ENCODE assay signal across 9 mouse cellular contexts in genomic region chr13:63528852-63529251, GRCm38 (mm10). TPM values are rescaled to one million over a fixed set of nuclear protein-coding genes. Genes with fewer than 3 reads are reported as not detected.
DNase-seq lines count a peak whose midpoint lies in the region; ATAC-seq and TF ChIP-seq lines count a peak whose summit lies in the region.
"Had no signal": no experiment of that assay in that cellular context is flagged by ENCODE, and none has a peak within 500 bp of the region (broad histone marks: within the 10 kb centered on the region; RNA-seq: fewer than 3 reads in every experiment).

No protein-coding gene starts in this region.

- H3K4me2 ChIP-seq in heart, embryonic 16.5 days (ENCODE audit: low read depth, low read length): no peak overlapping the region
- no peak overlapping the region for H3K4me2 ChIP-seq in hindbrain, embryonic 13.5 days
- H3K4me2 ChIP-seq in stomach, embryonic 16.5 days (ENCODE audit: low read depth, low read length): no peak overlapping the region

- peaks cover 14% of the 10 kb centered on the region for H3K4me1 ChIP-seq in heart, embryonic 16.5 days (ENCODE audit: control insufficient read depth, insufficient read depth, low read length)
- peaks cover 36% of the 10 kb centered on the region for H3K4me1 ChIP-seq in thymus, adult 2 months (replicated peaks; ENCODE audit: control insufficient read depth, insufficient read depth, low read length)
- peaks cover 62% of the 10 kb centered on the region for H3K4me1 ChIP-seq in hindbrain, embryonic 13.5 days (replicated peaks)
- peaks cover 61% of the 10 kb centered on the region for H3K4me1 ChIP-seq in stomach, embryonic 16.5 days (ENCODE audit: control insufficient read depth, insufficient read depth, low read length)

- TF ChIP-seq CTCF in thymus, adult 2 months (IDR thresholded peaks at IDR 0.05; ENCODE audit: borderline replicate concordance, control insufficient read depth, extremely low read depth, insufficient read depth, low read length, poor library complexity): no peak

- H3K27me3 ChIP-seq in heart, embryonic 16.5 days (ENCODE audit: control insufficient read depth, insufficient read depth, low read length): no peaks in the 10 kb centered on the region
- no peaks in the 10 kb centered on the region for H3K27me3 ChIP-seq in thymus, adult 2 months (ENCODE audit: control insufficient read depth, insufficient read depth, low read length)
- no peaks in the 10 kb centered on the region for H3K27me3 ChIP-seq in hindbrain, embryonic 13.5 days
- no peaks in the 10 kb centered on the region for H3K27me3 ChIP-seq in stomach, embryonic 16.5 days (ENCODE audit: control insufficient read depth, insufficient read depth, low read length)

- H3K9me3 ChIP-seq in heart, embryonic 16.5 days (replicated peaks; ENCODE audit: control insufficient read depth, low read length): no peaks in the 10 kb centered on the region
- H3K9me3 ChIP-seq in hindbrain, embryonic 13.5 days: no peaks in the 10 kb centered on the region
- H3K9me3 ChIP-seq in stomach, embryonic 16.5 days (replicated peaks; ENCODE audit: control insufficient read depth, low read length): no peaks in the 10 kb centered on the region

- H3K4me3 ChIP-seq in heart, embryonic 16.5 days (ENCODE audit: low read length): no peak overlapping the region
- no peak overlapping the region for H3K4me3 ChIP-seq in thymus, adult 2 months (ENCODE audit: control insufficient read depth, insufficient read depth, low read length)
- H3K4me3 ChIP-seq in hindbrain, embryonic 13.5 days: no peak overlapping the region
- no peak overlapping the region for H3K4me3 ChIP-seq in stomach, embryonic 16.5 days (replicated peaks; ENCODE audit: low read length)

- WGBS in heart, embryonic 16.5 days: 27% methylated on average over 2 of the region's 2 CpGs
- WGBS in thymus, adult 2 months: 5% methylated on average over 2 of the region's 2 CpGs
- 4% methylated on average over 2 of the region's 2 CpGs for WGBS in hindbrain, embryonic 13.5 days
- 22% methylated on average over 2 of the region's 2 CpGs for WGBS in stomach, embryonic 16.5 days

- DNase-seq in heart, postnatal 4 days: no peak
- no peak for DNase-seq in thymus, adult 2 months
- no peak for DNase-seq in thymus, postnatal 0 days (ENCODE audit: low spot score)
- DNase-seq in cerebellum, postnatal 10 days: no peak
- no peak for DNase-seq in spleen, postnatal 36 days (ENCODE audit: low spot score in 2 of 2)
- DNase-seq: kidney, postnatal 25 days had no signal

- ATAC-seq in heart, embryonic 16.5 days (replicated peaks; ENCODE audit: extremely low read depth, insufficient read depth, low FRiP score): no peak
- ATAC-seq in hindbrain, embryonic 13.5 days (ENCODE audit: low FRiP score): no peak
- ATAC-seq in stomach, embryonic 16.5 days (ENCODE audit: insufficient read depth, low FRiP score): no peak

- peak overlapping the region; percentile 50; the same call in 1 of the 2 replicates for H3K27ac ChIP-seq in heart, embryonic 16.5 days (ENCODE audit: low read length)
- H3K27ac ChIP-seq in thymus, adult 2 months (ENCODE audit: control insufficient read depth, insufficient read depth, low read length): peak overlapping the region; percentile 92
- H3K27ac ChIP-seq in hindbrain, embryonic 13.5 days: peak overlapping the region; percentile 72
- H3K27ac ChIP-seq in stomach, embryonic 16.5 days (ENCODE audit: low read length): peak overlapping the region; percentile 91; the same call in 1 of the 2 replicates

- TF ChIP-seq POLR2A in thymus, adult 2 months (IDR thresholded peaks at IDR 0.05; ENCODE audit: control insufficient read depth, extremely low read depth, insufficient read depth, low read length, poor library complexity): no peak

- peaks cover 55% of the 10 kb centered on the region for H3K36me3 ChIP-seq in heart, embryonic 16.5 days (ENCODE audit: control insufficient read depth, insufficient read depth)
- H3K36me3 ChIP-seq in thymus, adult 2 months (ENCODE audit: control insufficient read depth, insufficient read depth, low read length): peaks cover 43% of the 10 kb centered on the region
- H3K36me3 ChIP-seq in hindbrain, embryonic 13.5 days: peaks cover 67% of the 10 kb centered on the region
- peaks cover 28% of the 10 kb centered on the region for H3K36me3 ChIP-seq in stomach, embryonic 16.5 days (ENCODE audit: control insufficient read depth, insufficient read depth, low read length)

- no peak overlapping the region for H3K9ac ChIP-seq in heart, embryonic 16.5 days (ENCODE audit: low read length)
- peak overlapping the region; percentile 43; the same call in 1 of the 2 replicates for H3K9ac ChIP-seq in hindbrain, embryonic 13.5 days
- peak overlapping the region; percentile 42 for H3K9ac ChIP-seq in stomach, embryonic 16.5 days (ENCODE audit: low read length)

RNA-seq across cellular contexts. Expression of gene Fancc, which starts 31.8 kb away (rescaled TPM):
- polyA plus RNA-seq in heart, embryonic 16.5 days (2015; fragmentation: Nextera tagmentation; extraction: Ambion mirVana): 16.6 and 17.2 TPM in 2 replicates
- total RNA-seq in heart, postnatal 4 days (2021): 10 to 100 TPM in 1 of 2 experiments, 1 to 10 TPM in 1; 9.7 to 11.1 TPM
- 14.7 and 20.4 TPM in 2 replicates for polyA plus RNA-seq in thymus, adult 2 months (2012; rRNA removed)
- polyA plus RNA-seq in thymus, postnatal 0 days (2015; fragmentation: Nextera tagmentation; extraction: Ambion mirVana): 15.9 and 16.8 TPM in 2 replicates
- polyA plus RNA-seq in hindbrain, embryonic 13.5 days (2015; fragmentation: Nextera tagmentation; extraction: Ambion mirVana): 15.7 and 16.3 TPM in 2 replicates
- 21.9 and 22.0 TPM in 2 replicates for polyA plus RNA-seq in stomach, embryonic 16.5 days (2015; fragmentation: Nextera tagmentation; extraction: Ambion mirVana)

RNA-seq across cellular contexts. Expression of gene Ptch1, which starts 44.5 kb away (rescaled TPM):
- 5.6 and 7.9 TPM in 2 replicates for polyA plus RNA-seq in heart, embryonic 16.5 days (2015; fragmentation: Nextera tagmentation; extraction: Ambion mirVana)
- total RNA-seq in heart, postnatal 4 days (2021): 10 to 100 TPM; 23.7 to 25.5 TPM
- polyA plus RNA-seq in thymus, adult 2 months (2012; rRNA removed): 27.2 and 30.2 TPM in 2 replicates
- 6.4 and 6.7 TPM in 2 replicates for polyA plus RNA-seq in thymus, postnatal 0 days (2015; fragmentation: Nextera tagmentation; extraction: Ambion mirVana)
- polyA plus RNA-seq in hindbrain, embryonic 13.5 days (2015; fragmentation: Nextera tagmentation; extraction: Ambion mirVana): 18.0 and 19.2 TPM in 2 replicates
- polyA plus RNA-seq in stomach, embryonic 16.5 days (2015; fragmentation: Nextera tagmentation; extraction: Ambion mirVana): 28.5 and 31.1 TPM in 2 replicates
